Mouse (Mus musculus) gastrocnemius, postnatal 14 days (tissue): ENCODE data around the gene Itga7. TPM values are rescaled to one million over a fixed set of nuclear protein-coding genes. Genes with fewer than 3 reads are reported as not detected.
A peak's percentile ranks its signal among the peaks of the same experiment; 100 is the strongest.

ENCODE experiments used
- DNase-seq: peaks from one replicate; pipeline ENCODE4 v3.0.0; 2021; ENCODE audit warnings: mixed read lengths
- intact Hi-C: fragments of 180-260 bp; cut with DNase I; formaldehyde crosslinking; loops from one replicate; pipeline ENCODE4 v1.15.1; 2025; ENCODE audit warnings: low total_unique reads
- total RNA-seq, 2 experiments: library from RNA; stranded (reverse); gene quantifications; 2 replicates each; pipeline ENCODE4 v1.2.3; 2021

The Itga7 gene
- total RNA-seq, 2 experiments from 2014 or later = 88.7 to 94.7 TPM

DNA sequence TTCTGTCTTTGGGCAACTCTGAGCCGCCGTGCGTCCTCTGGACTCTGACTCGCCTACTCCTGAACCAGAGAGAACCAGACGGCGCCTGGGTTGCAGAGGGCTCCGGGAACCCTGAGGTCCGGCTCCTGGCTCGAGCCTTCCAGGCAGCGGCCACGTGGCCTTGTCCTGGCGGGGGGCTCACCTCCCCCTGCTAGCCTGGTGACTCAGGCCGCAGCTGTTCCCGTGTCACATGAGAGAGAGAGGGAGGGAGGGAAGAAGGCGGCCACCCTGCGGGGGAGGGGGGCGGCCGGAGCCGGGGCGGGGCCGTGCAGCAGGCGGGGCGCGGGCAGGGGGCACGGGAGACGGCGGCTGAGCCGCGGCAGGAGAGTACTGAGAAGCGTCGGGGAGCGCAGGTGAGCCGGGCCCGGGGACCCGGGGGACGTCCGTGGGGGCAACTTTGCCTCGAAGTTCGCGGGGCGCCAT, 24.0 kb upstream of the Itga7 start:
- peak; percentile 94 for DNase-seq
- intact Hi-C loops = loop anchor here (5.0 to 10.0 kb wide), 2 partner anchors 38 to 65 kb away; no protein-coding TSS in a partner anchor

GRCm38 (mm10) chr10:128910066-128910841, 23.4 kb upstream of the Itga7 start:
- peak; percentile 66 for DNase-seq
- intact Hi-C loops = loop anchor here (5.0 to 10.0 kb wide), 2 partner anchors 37 to 65 kb away; no protein-coding TSS in a partner anchor

- intact Hi-C loops = loop anchor here (5.0 to 10.0 kb wide), 2 partner anchors 36 to 63 kb away; no protein-coding TSS in a partner anchor
Measured at GRCm38 (mm10) chr10:128911430-128911829, 22.2 kb upstream of the Itga7 start.

GRCm38 (mm10) chr10:128912268-128912667, 21.4 kb upstream of the Itga7 start:
- DNase-seq = no peak
- intact Hi-C loops = loop anchor here (5.0 to 10.0 kb wide), 2 partner anchors 35 to 63 kb away; no protein-coding TSS in a partner anchor

More at GRCm38 (mm10) chr10:128911430-128911829, 22.2 kb upstream of the Itga7 start:
- DNase-seq = no peak

DNA sequence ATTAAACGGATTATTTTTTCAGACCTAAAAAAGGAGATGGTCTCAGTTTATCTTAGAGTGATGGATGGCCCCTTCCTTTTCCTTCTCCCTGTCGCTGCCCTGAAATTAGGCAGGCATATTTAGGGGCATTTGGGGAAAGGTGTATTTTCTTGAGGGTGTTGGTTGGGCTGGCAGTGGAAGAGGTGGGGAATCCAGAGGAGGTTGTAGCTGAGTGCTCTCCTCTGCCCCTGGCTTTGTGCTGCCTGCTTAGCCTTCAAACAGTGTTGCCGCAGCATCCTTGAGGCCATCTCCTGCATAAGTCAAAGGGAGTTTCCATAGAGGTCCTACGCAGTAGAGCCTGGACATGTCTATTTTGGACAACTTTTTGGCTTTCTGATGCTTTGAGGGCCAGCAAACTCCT, 20.8 kb upstream of the Itga7 start:
- intact Hi-C loops = loop anchor here (5.0 to 10.0 kb wide), 2 partner anchors 35 to 62 kb away; no protein-coding TSS in a partner anchor
- DNase-seq = no peak

- intact Hi-C loops = loop anchor here (5.0 to 10.0 kb wide), 2 partner anchors 34 to 62 kb away; no protein-coding TSS in a partner anchor
Measured at GRCm38 (mm10) chr10:128913219-128913618, 20.4 kb upstream of the Itga7 start.

DNA sequence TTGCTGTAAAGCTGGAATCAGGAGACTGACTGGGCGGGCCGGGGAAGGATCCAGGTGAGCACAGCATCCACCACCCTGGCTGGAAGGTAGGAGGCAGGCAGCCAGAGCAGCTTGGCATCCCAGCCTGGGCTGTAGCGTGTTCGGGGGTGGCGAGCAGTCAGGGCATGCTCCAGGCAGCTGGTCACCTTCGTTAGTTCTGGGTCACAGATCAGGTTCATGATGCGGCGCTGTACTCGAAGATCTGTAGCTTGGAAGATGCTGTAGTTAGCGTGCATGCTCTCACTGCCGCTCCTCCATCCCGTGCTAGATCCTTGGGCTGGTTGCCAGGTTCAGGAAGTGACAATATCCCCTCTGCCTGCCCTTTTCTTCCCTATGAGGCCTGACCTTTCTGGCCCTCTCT, 19.9 kb upstream of the Itga7 start:
- intact Hi-C loops = loop anchor here (5.0 to 10.0 kb wide), 2 partner anchors 34 to 61 kb away; no protein-coding TSS in a partner anchor
- DNase-seq = no peak

More at GRCm38 (mm10) chr10:128913219-128913618, 20.4 kb upstream of the Itga7 start:
- peak; percentile 86 for DNase-seq

GRCm38 (mm10) chr10:128915550-128915949, 18.1 kb upstream of the Itga7 start:
- intact Hi-C loops = loop anchor here (10.0 kb wide), 1 partner anchor 59 kb away; no protein-coding TSS in a partner anchor
- no peak for DNase-seq

- intact Hi-C loops = loop anchor here (10.0 kb wide), 1 partner anchor 58 kb away; no protein-coding TSS in a partner anchor
- no peak for DNase-seq
Measured at GRCm38 (mm10) chr10:128916665-128917064, 17.0 kb upstream of the Itga7 start.

DNA sequence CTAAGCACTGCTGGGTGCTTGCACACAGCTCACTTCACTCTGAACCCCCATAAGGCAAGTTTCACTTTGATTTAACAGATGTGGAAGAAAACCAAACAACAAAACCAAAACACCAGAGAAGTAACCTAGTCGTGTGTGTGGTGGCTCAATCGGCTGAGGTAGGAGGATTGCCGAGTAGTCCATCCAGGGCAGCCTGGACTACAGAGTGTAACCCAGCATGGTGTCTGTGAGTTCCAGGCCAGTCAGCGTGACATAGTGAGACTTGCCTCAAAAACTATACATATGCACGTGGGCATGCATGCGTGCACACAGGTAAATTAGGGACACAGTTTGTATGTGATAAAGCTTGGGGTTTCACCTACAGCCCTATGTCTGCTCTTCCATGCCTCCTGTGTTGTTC, 16.2 kb upstream of the Itga7 start:
- intact Hi-C loops = loop anchor here (10.0 kb wide), 1 partner anchor 57 kb away; no protein-coding TSS in a partner anchor
- no peak for DNase-seq

GRCm38 (mm10) chr10:128918246-128918645, 15.4 kb upstream of the Itga7 start:
- intact Hi-C loops = loop anchor here (10.0 kb wide), 1 partner anchor 57 kb away; no protein-coding TSS in a partner anchor
- peak; percentile 82 for DNase-seq

DNA sequence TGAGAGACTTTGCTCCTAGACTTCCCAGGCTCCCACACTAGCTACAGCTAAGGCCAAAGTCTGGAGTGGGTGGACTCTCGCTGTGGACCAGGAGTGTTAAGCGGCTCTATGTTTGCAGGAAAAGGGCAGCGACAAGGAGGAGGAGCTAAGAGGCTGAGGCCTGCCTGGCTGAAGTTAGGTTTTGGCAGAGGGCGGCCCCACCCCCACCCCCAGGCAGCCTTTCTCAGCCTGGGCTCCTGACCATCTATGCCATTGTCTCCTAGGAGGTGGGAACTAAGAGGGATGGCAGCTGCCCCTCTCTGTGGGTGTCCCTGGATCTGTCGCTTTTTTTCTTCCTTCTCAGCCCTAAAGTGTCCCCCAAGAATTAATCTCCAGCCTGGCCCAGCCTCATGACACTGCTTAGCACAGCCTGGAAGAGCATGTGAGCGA, 14.4 kb upstream of the Itga7 start:
- intact Hi-C loops = loop anchor here (10.0 kb wide), 1 partner anchor 56 kb away; no protein-coding TSS in a partner anchor
- peak; percentile 42 for DNase-seq

DNA sequence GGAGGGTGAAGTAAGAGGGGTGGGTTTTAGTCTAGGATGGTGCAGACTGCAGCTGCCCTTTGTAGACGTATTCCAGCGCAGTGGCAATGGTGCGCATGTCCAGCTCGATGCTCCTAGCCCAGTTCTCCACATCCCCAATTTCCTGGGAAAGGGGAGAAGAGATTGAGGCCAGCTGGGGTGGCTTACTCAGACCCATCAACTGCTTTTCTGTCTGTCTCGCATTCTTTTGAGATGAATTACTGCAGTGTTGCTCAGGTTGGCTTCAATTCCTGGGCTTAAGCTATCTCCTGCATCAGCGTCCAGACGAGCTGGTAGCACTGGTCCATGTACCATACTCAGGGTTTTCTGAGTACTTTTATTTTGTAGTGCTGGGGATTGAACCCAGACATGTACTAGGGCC, 13.7 kb upstream of the Itga7 start:
- intact Hi-C loops = loop anchor here (10.0 kb wide), 1 partner anchor 55 kb away; no protein-coding TSS in a partner anchor
- DNase-seq = no peak

DNA sequence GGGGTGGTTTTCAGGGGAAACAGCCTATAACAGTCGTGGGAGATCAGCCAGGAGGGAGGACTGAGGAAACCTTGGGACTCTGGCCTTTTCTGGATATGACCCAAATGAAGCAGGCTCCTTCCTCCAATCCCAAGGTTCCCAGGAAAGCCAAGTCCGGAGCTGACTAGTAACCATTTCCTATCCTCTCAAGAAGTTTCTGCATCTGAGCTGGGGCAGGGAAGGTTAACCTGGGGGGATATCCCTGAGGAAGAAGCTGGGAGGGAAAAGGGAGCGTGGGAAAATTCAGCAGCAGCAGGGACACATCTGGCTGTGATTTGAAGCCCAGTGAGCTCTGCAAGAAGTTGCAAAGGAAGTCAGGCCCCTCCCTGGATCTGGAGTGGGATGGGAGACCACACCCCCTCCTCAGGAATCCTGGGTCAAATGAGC, 12.9 kb upstream of the Itga7 start:
- intact Hi-C loops = no loop called here
- DNase-seq = peak; percentile 48

GRCm38 (mm10) chr10:128921251-128921650, 12.4 kb upstream of the Itga7 start:
- no peak for DNase-seq
- intact Hi-C loops = no loop called here

DNA sequence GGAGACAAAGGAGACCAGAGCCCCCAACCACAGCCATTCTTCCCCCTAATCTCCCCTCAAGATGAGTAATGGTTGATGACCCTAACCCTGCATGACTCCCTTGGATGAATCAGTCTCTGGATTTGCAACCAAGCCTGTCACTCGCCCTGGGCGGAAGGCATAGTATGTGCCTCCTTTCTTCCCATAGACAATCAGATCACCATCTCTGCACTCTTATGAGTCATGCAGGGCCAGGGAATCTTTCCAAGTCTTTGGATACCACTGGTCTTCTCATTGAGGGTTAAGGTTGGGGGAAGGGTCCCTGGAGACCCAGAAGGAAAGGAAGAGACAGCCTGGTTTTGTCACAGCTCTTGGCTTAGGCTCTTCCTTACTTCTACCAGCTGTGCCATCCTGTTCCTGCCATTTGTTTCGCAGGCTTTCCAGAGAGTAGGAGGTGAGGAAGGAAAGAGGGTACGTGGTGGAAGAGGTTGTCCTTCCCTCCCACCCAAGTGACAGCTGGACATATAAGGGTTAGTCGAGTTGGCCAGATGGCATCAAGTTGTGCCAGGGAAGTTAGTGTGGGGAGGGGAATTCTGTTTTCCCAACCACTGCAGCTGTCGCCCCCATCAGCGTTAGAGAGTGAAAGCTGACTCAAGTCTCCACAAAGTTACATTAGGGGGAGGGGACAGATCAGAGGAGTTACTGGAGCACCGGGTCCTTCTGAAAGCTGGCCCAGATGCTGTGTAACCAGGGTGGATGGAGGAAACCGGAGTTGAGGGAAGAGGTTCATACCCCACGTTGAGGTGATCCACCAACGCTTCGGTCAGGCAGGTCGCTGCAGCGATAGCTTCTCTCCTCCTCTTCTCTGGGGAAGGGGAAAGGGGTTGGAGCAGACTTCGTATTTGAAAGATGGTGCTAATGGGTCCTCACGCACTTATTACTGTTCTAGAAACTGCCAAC, 11.5 kb upstream of the Itga7 start:
- no peak for DNase-seq
- intact Hi-C loops = no loop called here

DNA sequence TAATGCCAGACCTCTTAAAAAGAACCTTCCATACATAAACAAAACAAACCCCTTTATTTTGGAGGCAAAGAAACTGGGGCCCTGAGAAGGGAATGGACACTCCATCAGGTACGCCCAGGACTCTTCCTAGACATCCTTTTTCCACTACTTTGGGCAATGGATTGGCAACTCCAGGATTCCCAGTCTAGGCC, 10.9 kb upstream of the Itga7 start, which contains the start of gene Rdh5:
TSS of gene Rdh5 (minus strand) at position 67 of the 191 bp plus-strand sequence.
- intact Hi-C loops = no loop called here
- DNase-seq = no peak

GRCm38 (mm10) chr10:128923013-128923691, 10.5 kb upstream of the Itga7 start:
- DNase-seq = peak; percentile 97
- intact Hi-C loops = no loop called here

GRCm38 (mm10) chr10:128923935-128924334, 9.7 kb upstream of the Itga7 start, which contains the start of gene Bloc1s1:
Gene Bloc1s1 (minus strand): TSS chr10:128924035.
- intact Hi-C loops = no loop called here

More at GRCm38 (mm10) chr10:128923935-128924334, 9.7 kb upstream of the Itga7 start, which contains the start of gene Bloc1s1:
- DNase-seq = no peak
